Mouse (Mus musculus): ENCODE measurements around the gene Patj.

- no peak for TF ChIP-seq HCFC1 (IDR thresholded peaks at IDR 0.05; ENCODE audit: borderline replicate concordance, insufficient read depth, low read length)
- no peak for TF ChIP-seq ZC3H11A (IDR thresholded peaks at IDR 0.05; ENCODE audit: borderline replicate concordance, low read depth, low read length)
- TF ChIP-seq MAFK (IDR thresholded peaks at IDR 0.05; ENCODE audit: insufficient read depth, low read depth, low read length), result no peak
- no peak for TF ChIP-seq ZNF384 (IDR thresholded peaks at IDR 0.05; ENCODE audit: low read depth, low read length)
Measured at GRCm38 (mm10) chr4:98638731-98639130, 243.1 kb downstream of the Patj start.
